Mouse (Mus musculus) ES-E14 (cell line): ENCODE measurements around the gene Psen1.

Experiments used
- HCFC1 ChIP-seq: IDR thresholded peaks from 2 replicates; pipeline ENCODE4 v1.6.1; 2012; ENCODE audit warnings: low read length, inconsistent platforms, borderline replicate concordance; ENCODE audit not compliant: insufficient read depth
- MAFK ChIP-seq: IDR thresholded peaks from 2 replicates; pipeline ENCODE4 v1.6.1; 2014; ENCODE audit warnings: mild to moderate bottlenecking, low read depth, low read length, inconsistent platforms; ENCODE audit not compliant: insufficient read depth

GRCm38 (mm10) chr12:83688316-83689086 lies 549 bp downstream of the Psen1 start:
- no peak for TF ChIP-seq HCFC1
- no peak for TF ChIP-seq MAFK
